Mouse (Mus musculus) embryonic facial prominence, embryonic 10.5 days (tissue): ENCODE measurements around the gene Sipa1. TPM values are rescaled to one million over a fixed set of nuclear protein-coding genes. Genes with fewer than 3 reads are reported as not detected.

Experiments used
- DNase-seq: peaks from one replicate; pipeline ENCODE4 v3.0.0-alpha.2; 2017; ENCODE audit warnings: low spot score
- H3K27ac ChIP-seq: fragments of 300-500 bp; sonication (generic); replicated peaks from 2 replicates; pipeline ENCODE4 v1.5.1; 2016; ENCODE audit warnings: mild to moderate bottlenecking
- H3K27me3 ChIP-seq: fragments of 300-500 bp; sonication (generic); replicated peaks from 2 replicates; pipeline ENCODE4 v1.6.1; 2016; ENCODE audit warnings: low read depth, mild to moderate bottlenecking; ENCODE audit not compliant: poor library complexity, severe bottlenecking
- H3K36me3 ChIP-seq: fragments of 300-500 bp; sonication (generic); replicated peaks from 2 replicates; pipeline ENCODE4 v1.6.1; 2016; ENCODE audit warnings: mild to moderate bottlenecking, moderate library complexity
- H3K4me1 ChIP-seq: fragments of 300-500 bp; sonication (generic); 2 replicates; pipeline ENCODE4 v1.6.1; 2016
- H3K4me3 ChIP-seq: fragments of 300-500 bp; sonication (generic); 2 replicates; pipeline ENCODE4 v1.5.1; 2016; ENCODE audit warnings: mild to moderate bottlenecking, moderate library complexity
- H3K9me3 ChIP-seq: fragments of 300-500 bp; sonication (generic); 2 replicates; pipeline ENCODE4 v1.6.1; 2016; ENCODE audit warnings: mild to moderate bottlenecking
- WGBS: fragments of 180-500 bp; shearing (Covaris S2); methylation state at CpG from one replicate; pipeline ENCODE4 v1.1.7; 2016; 5-methylcytosine and 5-hydroxymethylcytosine counted together
- microRNA-seq: library from miRNA; unstranded; fragments of <30 nt; microRNA quantifications from one replicate; pipeline ENCODE4, GENCODE M21; 2017
- polyA plus RNA-seq: library from polyadenylated mRNA; unstranded; fragments of >200 nt; fragmentation: Nextera tagmentation; extraction: Ambion mirVana; gene quantifications from 2 replicates; pipeline ENCODE4 v1.2.1, GENCODE M21; 2016

Gene Sipa1
- polyA plus RNA-seq, 1 experiment from 2014 or later, result 28.7 TPM

- Histone ChIP-seq H3K36me3 (peaks cover 54% of the 10 kb centered on the region), H3K27ac (peak overlapping the region; percentile 100; the same call in 1 of the 2 replicates), H3K4me3 (peak overlapping the region; percentile 86), H3K27me3 (no peaks in the 10 kb centered on the region), H3K4me1 (peaks cover 26% of the 10 kb centered on the region), H3K9me3 (no peaks in the 10 kb centered on the region)
- 96% methylated on average over 13 of the region's 13 CpGs for WGBS
- no peak for DNase-seq
These were observed 54.8 kb downstream of the Sipa1 start for GRCm38 (mm10) chr19:5608707-5609106.

GRCm38 (mm10) chr19:5607705-5608410, 55.6 kb downstream of the Sipa1 start:
- 95% methylated on average over 26 of the region's 26 CpGs for WGBS
- Histone ChIP-seq H3K9me3 (no peaks in the 10 kb centered on the region), H3K4me1 (peaks cover 34% of the 10 kb centered on the region), H3K27me3 (no peaks in the 10 kb centered on the region), H3K4me3 (peak overlapping the region; percentile 86; the same call in 1 of the 2 replicates), H3K36me3 (peaks cover 62% of the 10 kb centered on the region), H3K27ac (no peak overlapping the region)
- no peak for DNase-seq

DNA sequence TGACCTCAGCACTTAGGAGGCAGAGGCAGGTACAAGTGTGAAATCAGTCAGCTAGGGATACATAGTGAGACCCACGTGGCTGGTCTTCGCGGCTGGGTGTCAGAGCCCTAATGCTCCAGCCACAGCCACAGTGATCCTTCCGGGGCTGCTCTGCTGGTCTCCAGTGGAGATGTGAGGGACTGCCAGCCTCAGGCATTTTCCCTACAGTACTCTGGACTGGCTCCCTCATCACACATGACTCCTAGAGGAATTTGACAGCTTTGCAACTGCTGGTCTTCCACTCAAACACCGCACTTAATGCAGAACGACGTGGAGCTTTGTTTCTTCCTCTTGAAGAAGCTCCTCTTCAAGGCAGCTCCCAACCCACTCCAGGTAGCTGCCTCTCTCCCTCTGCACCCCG, 57.3 kb downstream of the Sipa1 start:
- Histone ChIP-seq H3K27me3 (no peaks in the 10 kb centered on the region), H3K36me3 (peaks cover 64% of the 10 kb centered on the region), H3K4me1 (peaks cover 40% of the 10 kb centered on the region), H3K27ac (no peak overlapping the region), H3K4me3 (no peak overlapping the region), H3K9me3 (no peaks in the 10 kb centered on the region)
- 90% methylated on average over 8 of the region's 8 CpGs for WGBS
- DNase-seq, result no peak

- no peak overlapping the region for H3K4me3 ChIP-seq
- H3K4me1 ChIP-seq, result peaks cover 30% of the 10 kb centered on the region
- DNase-seq, result no peak
- 94% methylated on average over 7 of the region's 7 CpGs for WGBS
- no peak overlapping the region for H3K27ac ChIP-seq
- H3K27me3 ChIP-seq, result no peaks in the 10 kb centered on the region
- H3K9me3 ChIP-seq, result no peaks in the 10 kb centered on the region
- peaks cover 64% of the 10 kb centered on the region for H3K36me3 ChIP-seq
These were observed 58.4 kb downstream of the Sipa1 start for GRCm38 (mm10) chr19:5605126-5605525.

GRCm38 (mm10) chr19:5603664-5604063, 59.8 kb downstream of the Sipa1 start:
- no peaks in the 10 kb centered on the region for H3K9me3 ChIP-seq
- no peak overlapping the region for H3K27ac ChIP-seq
- DNase-seq, result no peak
- no peaks in the 10 kb centered on the region for H3K27me3 ChIP-seq
- peaks cover 22% of the 10 kb centered on the region for H3K4me1 ChIP-seq
- 86% methylated on average over 7 of the region's 7 CpGs for WGBS
- H3K36me3 ChIP-seq, result peaks cover 60% of the 10 kb centered on the region
- H3K4me3 ChIP-seq, result peak overlapping the region; percentile 86

DNA sequence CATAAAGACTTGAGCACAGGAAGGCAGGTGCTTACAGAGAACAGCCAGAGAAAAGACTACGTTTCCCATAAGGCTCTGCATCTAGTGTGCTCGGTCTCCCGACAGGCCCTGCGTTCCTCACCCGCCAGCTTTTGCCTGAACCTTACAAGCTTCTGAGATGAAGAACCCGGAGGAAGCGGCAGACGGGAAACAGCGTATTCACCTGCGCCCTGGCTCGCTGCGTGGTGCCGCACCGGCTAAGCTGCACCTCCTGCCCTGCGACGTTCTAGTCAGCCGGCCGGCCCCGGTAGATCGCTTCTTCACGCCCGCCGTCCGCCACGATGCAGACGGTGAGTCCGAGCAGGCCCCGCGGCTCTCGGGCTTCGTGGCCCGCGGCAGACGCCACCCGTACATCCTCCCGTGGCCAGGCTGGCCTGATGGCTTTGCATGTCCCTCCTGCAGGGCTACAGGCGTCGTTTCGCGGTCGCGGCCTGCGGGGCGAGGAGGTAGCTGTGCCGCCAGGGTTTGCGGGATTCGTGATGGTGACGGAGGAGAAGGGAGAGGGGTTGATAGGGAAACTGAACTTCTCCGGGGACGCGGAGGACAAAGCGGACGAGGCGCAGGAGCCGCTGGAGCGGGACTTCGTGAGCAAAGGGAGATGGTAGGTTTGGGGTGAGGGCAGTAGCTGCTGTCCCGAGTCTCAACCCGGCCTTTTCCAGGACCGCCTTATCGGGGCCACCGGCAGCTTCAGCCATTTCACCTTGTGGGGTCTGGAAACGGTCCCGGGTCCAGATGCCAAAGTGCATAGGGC, 61.6 kb downstream of the Sipa1 start, which contains the start of gene Rnaseh2c:
Gene Rnaseh2c, plus strand, starts transcription at position 122 of the 790 bp plus-strand sequence.
- Histone ChIP-seq H3K4me1 (peaks cover 18% of the 10 kb centered on the region), H3K27ac (peak within 1 kb of the TSS; percentile 95), H3K36me3 (peaks cover 43% of the 10 kb centered on the region), H3K9me3 (no peaks in the 10 kb centered on the region), H3K27me3 (no peaks in the 10 kb centered on the region), H3K4me3 (peak within 1 kb of the TSS; percentile 86)
- WGBS, result under 1% methylated on average over 64 of the region's 64 CpGs
- DNase-seq, result peak; percentile 83

Small RNA genes lying within 50 kb of the gene (microRNA-seq; reads per million reads assigned to microRNA genes)
- gene Mir6987, result not detected

Other genes starting within 250 kb of the Sipa1 start
- gene Drap1, start 238.7 kb downstream of the Sipa1 start, polyA plus RNA-seq, result 222 and 242 TPM in 2 replicates
- gene AI837181, start 238.6 kb downstream of the Sipa1 start, polyA plus RNA-seq, result 49.5 and 55.0 TPM in 2 replicates
- not detected in 2 replicates for gene Fosl1, start 216.2 kb downstream of the Sipa1 start, polyA plus RNA-seq
- gene Ccdc85b, start 205.8 kb downstream of the Sipa1 start, polyA plus RNA-seq, result 6.2 and 7.4 TPM in 2 replicates
- 101 and 109 TPM in 2 replicates for gene Fibp, start 203.1 kb downstream of the Sipa1 start, polyA plus RNA-seq
- gene Ctsw, start 195.2 kb downstream of the Sipa1 start, polyA plus RNA-seq, result 1.1 and 1.5 TPM in 2 replicates
- gene Efemp2, start 189.8 kb downstream of the Sipa1 start, polyA plus RNA-seq, result 75.8 and 80.6 TPM in 2 replicates
- gene Mus81, start 175.3 kb downstream of the Sipa1 start, polyA plus RNA-seq, result 41.1 and 45.1 TPM in 2 replicates
- 3,028 and 3,069 TPM in 2 replicates for gene Cfl1, start 173.3 kb downstream of the Sipa1 start, polyA plus RNA-seq
- gene 1700020D05Rik, start 159.9 kb downstream of the Sipa1 start, polyA plus RNA-seq, result not detected in 2 replicates
- gene Snx32, start 153.2 kb downstream of the Sipa1 start, polyA plus RNA-seq, result 6.3 and 8.4 TPM in 2 replicates
- 0.83 and 1.3 TPM in 2 replicates for gene Ovol1, start 103.1 kb downstream of the Sipa1 start, polyA plus RNA-seq
- 2.1 and 2.6 TPM in 2 replicates for gene Ap5b1, start 95.7 kb downstream of the Sipa1 start, polyA plus RNA-seq
- 174 and 177 TPM in 2 replicates for gene Rnaseh2c, start 61.8 kb downstream of the Sipa1 start, polyA plus RNA-seq
- gene Kat5, start 53.5 kb downstream of the Sipa1 start, polyA plus RNA-seq, result 59.7 and 60.7 TPM in 2 replicates
- gene Rela, start 26.2 kb downstream of the Sipa1 start, polyA plus RNA-seq, result 34.3 and 36.8 TPM in 2 replicates
- 32.1 and 34.0 TPM in 2 replicates for gene Map3k11, start 25.0 kb upstream of the Sipa1 start, polyA plus RNA-seq
- 30.3 and 30.6 TPM in 2 replicates for gene Pcnx3, start 25.2 kb upstream of the Sipa1 start, polyA plus RNA-seq
- gene Kcnk7, start 40.7 kb upstream of the Sipa1 start, polyA plus RNA-seq, result 0.19 and 0.23 TPM in 2 replicates
- 7.9 and 8.0 TPM in 2 replicates for gene Ehbp1l1, start 62.6 kb upstream of the Sipa1 start, polyA plus RNA-seq
- gene Fam89b, start 65.9 kb upstream of the Sipa1 start, polyA plus RNA-seq, result 147 and 151 TPM in 2 replicates
- gene Ltbp3, start 77.2 kb upstream of the Sipa1 start, polyA plus RNA-seq, result 3.4 and 3.5 TPM in 2 replicates
- gene Scyl1, start 107.7 kb upstream of the Sipa1 start, polyA plus RNA-seq, result 72.0 and 74.9 TPM in 2 replicates
- 44.6 and 45.4 TPM in 2 replicates for gene Frmd8, start 211.6 kb upstream of the Sipa1 start, polyA plus RNA-seq
- 2.5 and 2.9 TPM in 2 replicates for gene Slc25a45, start 214.1 kb upstream of the Sipa1 start, polyA plus RNA-seq
- 6.8 and 7.4 TPM in 2 replicates for gene Tigd3, start 230.4 kb upstream of the Sipa1 start, polyA plus RNA-seq
- 231 and 251 TPM in 2 replicates for gene Dpf2, start 249.3 kb upstream of the Sipa1 start, polyA plus RNA-seq